Mouse (Mus musculus): ENCODE results near the gene Trmt10c.

DNA sequence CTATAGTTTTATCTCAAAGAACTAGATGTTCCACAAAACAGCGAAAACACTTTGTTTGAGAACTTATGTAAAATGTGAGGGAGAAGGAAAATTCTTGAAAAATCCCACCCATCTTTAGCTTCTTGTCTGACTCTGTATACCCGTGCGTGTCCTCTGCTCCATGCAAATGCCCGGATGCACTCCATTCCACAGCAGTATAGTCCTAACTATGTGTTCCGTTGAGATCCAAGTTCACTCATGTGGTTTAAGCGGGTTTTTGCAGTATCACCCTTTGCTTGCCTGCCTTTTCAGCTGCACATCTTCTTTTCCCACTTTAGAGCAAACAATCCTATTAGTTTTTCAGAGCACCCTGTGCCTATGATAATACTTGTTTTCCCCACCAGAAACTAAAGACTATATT lies 1.1 kb downstream of the Trmt10c start:
- TF ChIP-seq CTCF (IDR thresholded peaks at IDR 0.05; ENCODE audit: borderline replicate concordance, insufficient read depth, low read depth, low read length) (no peak), POLR2A (IDR thresholded peaks at IDR 0.05; ENCODE audit: borderline replicate concordance, insufficient read depth, low read length) (no peak)
